Mouse (Mus musculus) layer of hippocampus, adult 9-10 months (tissue): ENCODE data around the gene Eddm3b.
"Not testable (repeated sequence)": the region's sequence is repeated elsewhere in the genome, so short reads cannot be mapped to it uniquely, and the experiment has no call there.

ENCODE experiments used
- DNase-seq: peaks from one replicate; pipeline ENCODE4 v3.0.0; 2022; ENCODE audit warnings: low spot score

Gene Eddm3b

GRCm38 (mm10) chr14:51143937-51144336 is 29.7 kb downstream of the Eddm3b start:
- no peak for DNase-seq

GRCm38 (mm10) chr14:51144451-51144850 is 30.2 kb downstream of the Eddm3b start:
- DNase-seq: no peak

- no peak for DNase-seq
Observed at GRCm38 (mm10) chr14:51145521-51145920, 31.3 kb downstream of the Eddm3b start.

GRCm38 (mm10) chr14:51146685-51147084 is 32.5 kb downstream of the Eddm3b start, which contains the start of gene Rnase1:
Rnase1 (minus strand) TSS chr14:51146785.
- DNase-seq: no peak

GRCm38 (mm10) chr14:51148006-51148405 is 33.8 kb downstream of the Eddm3b start:
- no peak for DNase-seq

- no peak for DNase-seq
Observed at GRCm38 (mm10) chr14:51149164-51149563, 34.9 kb downstream of the Eddm3b start.

- DNase-seq: no peak
Observed at GRCm38 (mm10) chr14:51150206-51150831, 36.1 kb downstream of the Eddm3b start.

- DNase-seq: no peak
Observed at GRCm38 (mm10) chr14:51152249-51152870, 38.1 kb downstream of the Eddm3b start.

GRCm38 (mm10) chr14:51156056-51156735 is 42.0 kb downstream of the Eddm3b start:
- DNase-seq: no peak

GRCm38 (mm10) chr14:51156736-51157068 is 42.5 kb downstream of the Eddm3b start:
- no peak for DNase-seq

- DNase-seq: no peak
Observed at GRCm38 (mm10) chr14:51157072-51157471, 42.8 kb downstream of the Eddm3b start.

GRCm38 (mm10) chr14:51161976-51162375 is 47.8 kb downstream of the Eddm3b start, which contains the start of gene Rnase2b:
Rnase2b (plus strand) TSS chr14:51162260.
- DNase-seq: peak; percentile 31

GRCm38 (mm10) chr14:51163323-51163722 is 49.1 kb downstream of the Eddm3b start:
- DNase-seq: not testable (repeated sequence)

GRCm38 (mm10) chr14:51165435-51165834 is 51.2 kb downstream of the Eddm3b start:
- DNase-seq: no peak

- no peak for DNase-seq
Observed at GRCm38 (mm10) chr14:51166068-51166467, 51.8 kb downstream of the Eddm3b start.
